Mouse (Mus musculus): Measurements from ENCODE around the gene Trim31.

Trim31 gene

GRCm38 (mm10) chr17:36942391-36942790 is 44.5 kb downstream of the Trim31 start:
- in situ Hi-C loops (cut with MboI; ENCODE audit: unreplicated experiment in 2 of 2), result no loop called here

GRCm38 (mm10) chr17:36942791-36943471 is 45.0 kb downstream of the Trim31 start, which contains the start of gene Rnf39:
Gene Rnf39, plus strand, starts transcription at chr17:36942918.
- in situ Hi-C loops (cut with MboI; ENCODE audit: unreplicated experiment in 2 of 2), result no loop called here

GRCm38 (mm10) chr17:36943691-36944090 is 45.8 kb downstream of the Trim31 start:
- in situ Hi-C loops (cut with MboI; ENCODE audit: unreplicated experiment in 2 of 2), result no loop called here

- in situ Hi-C loops (cut with MboI; ENCODE audit: unreplicated experiment in 2 of 2), result no loop called here
Measured at GRCm38 (mm10) chr17:36944121-36944775, 46.3 kb downstream of the Trim31 start.

GRCm38 (mm10) chr17:36947051-36947819 is 49.3 kb downstream of the Trim31 start:
- in situ Hi-C loops (cut with MboI; ENCODE audit: unreplicated experiment in 2 of 2), result no loop called here

GRCm38 (mm10) chr17:36948286-36948685 is 50.4 kb downstream of the Trim31 start:
- in situ Hi-C loops (cut with MboI; ENCODE audit: unreplicated experiment in 2 of 2), result no loop called here

- in situ Hi-C loops (cut with MboI; ENCODE audit: unreplicated experiment in 2 of 2), result no loop called here
Measured at GRCm38 (mm10) chr17:36949265-36949664, 51.3 kb downstream of the Trim31 start.

GRCm38 (mm10) chr17:36950981-36951947 is 53.3 kb downstream of the Trim31 start, which contains the start of gene Ppp1r11:
Gene Ppp1r11, minus strand, starts transcription at chr17:36951741.
- in situ Hi-C loops (cut with MboI; ENCODE audit: unreplicated experiment in 2 of 2), result loop anchor here in 1 of 2 experiments (25.0 kb wide), 1 partner anchor 989 kb away; the partner anchor contains the start of gene Abcf1

- in situ Hi-C loops (cut with MboI; ENCODE audit: unreplicated experiment in 2 of 2), result loop anchor here in 1 of 2 experiments (25.0 kb wide), 1 partner anchor 990 kb away; the partner anchor contains the start of gene Abcf1
Measured at GRCm38 (mm10) chr17:36952631-36953030, 54.7 kb downstream of the Trim31 start.

GRCm38 (mm10) chr17:36953062-36953461 is 55.1 kb downstream of the Trim31 start:
- in situ Hi-C loops (cut with MboI; ENCODE audit: unreplicated experiment in 2 of 2), result loop anchor here in 1 of 2 experiments (25.0 kb wide), 1 partner anchor 991 kb away; the partner anchor contains the start of gene Abcf1

GRCm38 (mm10) chr17:36957999-36958743 is 60.3 kb downstream of the Trim31 start, which contains the start of the genes Znrd1 and Znrd1as:
Gene Znrd1, minus strand, starts transcription at chr17:36958559.
Gene Znrd1as, plus strand, starts transcription at chr17:36958592.
- in situ Hi-C loops (cut with MboI; ENCODE audit: unreplicated experiment in 2 of 2), result loop anchor here in 1 of 2 experiments (25.0 kb wide), 1 partner anchor 996 kb away; the partner anchor contains the start of gene Abcf1

GRCm38 (mm10) chr17:36958884-36959283 is 61.0 kb downstream of the Trim31 start:
- in situ Hi-C loops (cut with MboI; ENCODE audit: unreplicated experiment in 2 of 2), result loop anchor here in 1 of 2 experiments (25.0 kb wide), 1 partner anchor 997 kb away; the partner anchor contains the start of gene Abcf1
